Mouse (Mus musculus): ENCODE results near the gene Shank2. TPM values are rescaled to one million over a fixed set of nuclear protein-coding genes. Genes with fewer than 3 reads are reported as not detected.

The Shank2 gene
- polyA plus RNA-seq, 1 experiment from 2014 or later = 1.0 TPM

DNA sequence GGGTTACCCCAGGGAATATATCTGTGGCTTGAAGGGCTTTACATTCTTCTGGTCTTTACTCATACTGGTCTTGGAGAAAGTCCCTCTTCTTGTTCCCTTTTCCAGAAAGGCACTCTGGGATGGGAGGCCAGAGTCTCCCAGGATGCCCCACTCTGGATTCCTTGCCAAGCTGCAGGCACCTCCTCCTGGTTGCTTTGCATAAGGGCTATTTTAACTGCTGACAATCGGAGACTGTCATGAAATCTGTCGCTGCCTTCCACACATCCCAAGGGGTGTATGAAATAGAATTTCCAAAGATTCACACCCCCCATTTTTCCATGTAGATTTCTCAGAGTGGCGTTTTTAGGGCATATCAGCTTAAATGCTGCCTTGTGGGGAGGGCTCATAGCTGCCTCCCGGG is 249.1 kb downstream of the Shank2 start:
- no peak for ATAC-seq (replicated peaks; ENCODE audit: low FRiP score)
- 59% methylated on average over 4 of the region's 4 CpGs for WGBS
- no peaks in the 10 kb centered on the region for H3K36me3 ChIP-seq (ENCODE audit: control insufficient read depth, insufficient read depth, low read length)

DNA sequence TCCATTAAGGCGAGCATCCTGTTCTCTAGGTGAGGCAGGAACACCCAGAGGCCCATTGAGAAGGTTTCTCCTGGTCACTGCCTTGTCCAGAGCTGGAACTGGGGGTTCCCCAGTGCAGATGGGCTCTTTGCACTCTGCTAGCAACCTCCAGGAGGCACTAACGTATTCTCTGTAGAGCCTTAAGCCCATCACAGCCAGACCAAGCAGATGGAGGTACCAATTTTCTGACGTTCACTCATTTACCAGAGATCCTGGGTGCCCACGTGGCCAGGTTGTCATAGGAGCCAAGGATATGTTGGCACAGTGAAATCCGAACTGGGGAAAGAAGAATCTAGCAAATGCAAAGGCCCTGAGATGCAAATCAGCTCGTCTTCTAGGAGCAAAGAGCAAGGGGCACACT is 249.5 kb downstream of the Shank2 start:
- Histone ChIP-seq H3K4me1 (replicated peaks; ENCODE audit: control insufficient read depth, insufficient read depth, low read length) (no peaks in the 10 kb centered on the region; the same call in 1 of the 2 replicates), H3K9me3 (ENCODE audit: control insufficient read depth, low read length) (no peaks in the 10 kb centered on the region), H3K4me3 (ENCODE audit: low read depth, low read length) (no peak overlapping the region), H3K27ac (ENCODE audit: low read depth, low read length) (no peak overlapping the region), H3K4me2 (no peak overlapping the region), H3K27me3 (replicated peaks; ENCODE audit: control insufficient read depth, insufficient read depth, low read length) (no peaks in the 10 kb centered on the region), H3K36me3 (ENCODE audit: control insufficient read depth, insufficient read depth, low read length) (no peaks in the 10 kb centered on the region), H3K9ac (ENCODE audit: low read depth, low read length) (no peak overlapping the region)
- ATAC-seq (replicated peaks; ENCODE audit: low FRiP score) (no peak), DNase-seq (ENCODE audit: low spot score) (no peak)
- WGBS = 48% methylated on average over 6 of the region's 6 CpGs

More for the DNA sequence above, 249.1 kb downstream of the Shank2 start:
- no peak overlapping the region for H3K4me3 ChIP-seq (ENCODE audit: low read depth, low read length)
- H3K4me2 ChIP-seq = no peak overlapping the region
- no peaks in the 10 kb centered on the region for H3K9me3 ChIP-seq (ENCODE audit: control insufficient read depth, low read length)
- DNase-seq (ENCODE audit: low spot score) = no peak
- H3K27me3 ChIP-seq (replicated peaks; ENCODE audit: control insufficient read depth, insufficient read depth, low read length) = no peaks in the 10 kb centered on the region
- H3K9ac ChIP-seq (ENCODE audit: low read depth, low read length) = no peak overlapping the region
- no peaks in the 10 kb centered on the region; the same call in 1 of the 2 replicates for H3K4me1 ChIP-seq (replicated peaks; ENCODE audit: control insufficient read depth, insufficient read depth, low read length)
- no peak overlapping the region for H3K27ac ChIP-seq (ENCODE audit: low read depth, low read length)

DNA sequence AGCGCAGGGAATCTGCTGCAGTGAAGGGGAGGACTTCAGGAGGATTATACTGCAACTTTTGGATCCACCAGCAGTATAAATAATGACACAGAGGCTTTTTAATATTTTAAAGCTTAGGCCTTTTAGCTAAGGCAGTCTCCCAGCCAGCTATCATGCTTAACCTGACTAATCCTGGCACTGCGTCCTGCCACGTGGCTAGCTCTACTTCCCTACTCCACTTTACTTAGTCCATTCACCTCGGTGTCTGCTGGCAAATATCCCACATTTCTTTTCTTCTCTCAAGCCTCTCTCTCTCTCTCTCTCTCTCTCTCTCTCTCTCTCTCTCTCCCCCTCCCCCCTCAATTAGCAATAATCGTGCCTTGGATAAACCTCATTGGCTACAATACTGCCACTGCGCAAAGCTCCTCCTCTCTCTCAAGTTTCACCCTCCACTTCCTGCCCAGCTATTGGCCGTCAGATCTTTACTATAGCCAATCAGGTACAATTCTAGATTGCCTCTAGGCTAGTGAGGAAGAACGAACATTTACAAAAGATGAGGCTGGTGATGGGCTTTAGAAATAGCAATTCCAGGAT is 253.0 kb downstream of the Shank2 start:
- no peak overlapping the region for H3K9ac ChIP-seq (ENCODE audit: low read depth, low read length)
- H3K9me3 ChIP-seq (ENCODE audit: control insufficient read depth, low read length) = no peaks in the 10 kb centered on the region
- DNase-seq (ENCODE audit: low spot score) (no peak), ATAC-seq (replicated peaks; ENCODE audit: low FRiP score) (no peak)
- no peaks in the 10 kb centered on the region for H3K27me3 ChIP-seq (replicated peaks; ENCODE audit: control insufficient read depth, insufficient read depth, low read length)
- no peak overlapping the region for H3K27ac ChIP-seq (ENCODE audit: low read depth, low read length)
- no peaks in the 10 kb centered on the region for H3K36me3 ChIP-seq (ENCODE audit: control insufficient read depth, insufficient read depth, low read length)
- WGBS = 40% methylated on average over 8 of the region's 8 CpGs
- no peak overlapping the region for H3K4me2 ChIP-seq
- no peak overlapping the region for H3K4me3 ChIP-seq (ENCODE audit: low read depth, low read length)
- H3K4me1 ChIP-seq (replicated peaks; ENCODE audit: control insufficient read depth, insufficient read depth, low read length) = no peaks in the 10 kb centered on the region; the same call in 1 of the 2 replicates

DNA sequence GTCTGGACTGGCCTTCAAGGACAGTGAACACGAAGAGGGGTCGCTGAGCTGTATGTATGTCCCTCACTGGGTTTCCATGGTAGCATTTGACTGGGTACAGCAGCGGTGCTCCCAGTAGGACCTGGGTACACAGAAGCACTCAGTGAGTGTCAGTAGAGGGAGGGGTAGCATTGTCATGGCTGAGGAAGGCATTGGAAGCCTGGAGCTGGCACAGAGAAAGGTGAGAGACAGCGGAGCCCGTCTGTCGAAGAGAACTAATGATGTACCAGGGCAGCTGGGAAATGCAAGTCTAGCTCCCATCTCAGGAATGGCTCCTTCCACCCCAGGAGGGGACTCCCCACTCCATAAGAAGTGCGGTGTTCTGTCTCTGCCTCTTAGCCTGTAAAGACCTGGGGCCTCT is 256.1 kb downstream of the Shank2 start:
- no peaks in the 10 kb centered on the region; the same call in 1 of the 2 replicates for H3K4me1 ChIP-seq (replicated peaks; ENCODE audit: control insufficient read depth, insufficient read depth, low read length)
- no peaks in the 10 kb centered on the region for H3K27me3 ChIP-seq (replicated peaks; ENCODE audit: control insufficient read depth, insufficient read depth, low read length)
- no peaks in the 10 kb centered on the region for H3K36me3 ChIP-seq (ENCODE audit: control insufficient read depth, insufficient read depth, low read length)
- 70% methylated on average over 7 of the region's 7 CpGs for WGBS
- no peak overlapping the region for H3K27ac ChIP-seq (ENCODE audit: low read depth, low read length)
- H3K4me3 ChIP-seq (ENCODE audit: low read depth, low read length) = no peak overlapping the region
- no peaks in the 10 kb centered on the region for H3K9me3 ChIP-seq (ENCODE audit: control insufficient read depth, low read length)
- DNase-seq (ENCODE audit: low spot score) = no peak
- H3K4me2 ChIP-seq = no peak overlapping the region
- ATAC-seq (replicated peaks; ENCODE audit: low FRiP score) = no peak
- no peak overlapping the region for H3K9ac ChIP-seq (ENCODE audit: low read depth, low read length)

DNA sequence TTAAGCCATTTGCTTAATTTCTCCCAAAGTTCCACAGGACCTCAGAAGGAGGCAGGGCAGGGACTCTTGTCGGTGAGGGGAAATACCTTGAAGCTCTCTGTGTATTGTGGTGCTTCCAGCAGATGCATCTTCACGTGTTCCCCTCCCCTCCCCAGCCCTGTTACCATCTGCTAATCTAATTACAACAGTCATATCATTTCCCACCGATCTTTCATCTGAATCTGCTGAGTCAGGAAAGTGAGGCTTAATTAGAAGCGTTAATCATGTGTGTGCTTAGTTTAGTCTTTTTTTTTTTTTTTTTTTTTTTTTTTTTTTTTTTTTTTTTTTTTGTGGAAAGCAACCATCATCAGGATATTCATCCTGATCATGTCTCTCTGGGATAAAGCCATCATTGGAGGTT is 256.6 kb downstream of the Shank2 start:
- no peaks in the 10 kb centered on the region for H3K36me3 ChIP-seq (ENCODE audit: control insufficient read depth, insufficient read depth, low read length)
- ATAC-seq (replicated peaks; ENCODE audit: low FRiP score) = no peak
- H3K9me3 ChIP-seq (ENCODE audit: control insufficient read depth, low read length) = no peaks in the 10 kb centered on the region

DNA sequence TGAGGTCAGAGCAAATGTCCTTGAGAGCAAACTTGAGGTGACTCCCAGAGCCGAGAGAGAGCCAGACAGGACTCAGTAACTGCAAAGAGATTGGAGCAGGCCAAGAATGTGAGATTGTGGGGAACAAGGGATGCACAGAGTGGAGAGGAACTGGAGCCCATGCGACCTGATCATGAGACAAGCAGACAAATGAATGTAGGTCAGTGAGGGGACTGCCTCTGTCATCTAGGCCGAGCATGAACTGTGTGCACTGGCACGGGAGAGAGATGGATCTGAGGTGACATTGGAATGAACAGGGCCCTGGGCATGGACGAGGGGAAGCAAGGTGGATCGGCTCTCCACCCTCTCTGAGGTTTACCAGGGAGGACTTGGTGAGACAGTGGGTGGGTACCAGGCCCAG is 260.9 kb downstream of the Shank2 start:
- no peak overlapping the region for H3K4me2 ChIP-seq
- H3K36me3 ChIP-seq (ENCODE audit: control insufficient read depth, insufficient read depth, low read length) = no peaks in the 10 kb centered on the region
- no peak overlapping the region for H3K4me3 ChIP-seq (ENCODE audit: low read depth, low read length)
- H3K9ac ChIP-seq (ENCODE audit: low read depth, low read length) = no peak overlapping the region
- H3K27me3 ChIP-seq (replicated peaks; ENCODE audit: control insufficient read depth, insufficient read depth, low read length) = no peaks in the 10 kb centered on the region
- WGBS = 61% methylated on average over 6 of the region's 6 CpGs
- H3K4me1 ChIP-seq (replicated peaks; ENCODE audit: control insufficient read depth, insufficient read depth, low read length) = no peaks in the 10 kb centered on the region
- ATAC-seq (replicated peaks; ENCODE audit: low FRiP score) (no peak), DNase-seq (ENCODE audit: low spot score) (no peak)
- no peaks in the 10 kb centered on the region for H3K9me3 ChIP-seq (ENCODE audit: control insufficient read depth, low read length)
- H3K27ac ChIP-seq (ENCODE audit: low read depth, low read length) = no peak overlapping the region

More for the DNA sequence above, 256.6 kb downstream of the Shank2 start:
- H3K4me3 ChIP-seq (ENCODE audit: low read depth, low read length) = no peak overlapping the region
- DNase-seq (ENCODE audit: low spot score) = no peak
- H3K27ac ChIP-seq (ENCODE audit: low read depth, low read length) = no peak overlapping the region
- no peak overlapping the region for H3K9ac ChIP-seq (ENCODE audit: low read depth, low read length)
- H3K4me1 ChIP-seq (replicated peaks; ENCODE audit: control insufficient read depth, insufficient read depth, low read length) = no peaks in the 10 kb centered on the region; the same call in 1 of the 2 replicates
- no peak overlapping the region for H3K4me2 ChIP-seq
- no peaks in the 10 kb centered on the region for H3K27me3 ChIP-seq (replicated peaks; ENCODE audit: control insufficient read depth, insufficient read depth, low read length)
- WGBS = 54% methylated on average over 4 of the region's 4 CpGs

DNA sequence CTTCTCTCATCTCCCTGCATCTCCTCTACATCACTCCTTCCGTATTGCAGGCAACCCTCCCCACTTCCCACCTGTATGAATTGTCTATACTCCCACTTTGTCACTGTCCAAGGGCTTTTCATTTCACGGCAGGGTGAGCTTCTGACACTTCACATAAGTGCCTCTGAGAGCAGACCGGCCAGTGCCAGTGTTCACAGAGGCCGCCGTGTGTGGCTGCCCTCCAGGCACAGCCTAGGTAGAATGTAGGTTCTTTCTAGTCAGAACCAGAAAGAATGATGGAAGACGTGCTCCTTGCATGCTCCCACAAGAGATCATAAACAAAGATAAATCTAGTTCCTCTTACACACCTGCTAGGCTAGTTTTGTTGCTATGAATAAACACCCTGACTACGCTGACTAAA is 265.0 kb downstream of the Shank2 start:
- ATAC-seq (replicated peaks; ENCODE audit: low FRiP score) = no peak
- H3K36me3 ChIP-seq (ENCODE audit: control insufficient read depth, insufficient read depth, low read length) = no peaks in the 10 kb centered on the region
- DNase-seq (ENCODE audit: low spot score) = no peak
- H3K9me3 ChIP-seq (ENCODE audit: control insufficient read depth, low read length) = no peaks in the 10 kb centered on the region
- no peak overlapping the region for H3K4me2 ChIP-seq
- no peak overlapping the region for H3K27ac ChIP-seq (ENCODE audit: low read depth, low read length)
- 70% methylated on average over 7 of the region's 7 CpGs for WGBS
- H3K27me3 ChIP-seq (replicated peaks; ENCODE audit: control insufficient read depth, insufficient read depth, low read length) = no peaks in the 10 kb centered on the region
- no peak overlapping the region for H3K9ac ChIP-seq (ENCODE audit: low read depth, low read length)
- no peak overlapping the region for H3K4me3 ChIP-seq (ENCODE audit: low read depth, low read length)
- H3K4me1 ChIP-seq (replicated peaks; ENCODE audit: control insufficient read depth, insufficient read depth, low read length) = no peaks in the 10 kb centered on the region

DNA sequence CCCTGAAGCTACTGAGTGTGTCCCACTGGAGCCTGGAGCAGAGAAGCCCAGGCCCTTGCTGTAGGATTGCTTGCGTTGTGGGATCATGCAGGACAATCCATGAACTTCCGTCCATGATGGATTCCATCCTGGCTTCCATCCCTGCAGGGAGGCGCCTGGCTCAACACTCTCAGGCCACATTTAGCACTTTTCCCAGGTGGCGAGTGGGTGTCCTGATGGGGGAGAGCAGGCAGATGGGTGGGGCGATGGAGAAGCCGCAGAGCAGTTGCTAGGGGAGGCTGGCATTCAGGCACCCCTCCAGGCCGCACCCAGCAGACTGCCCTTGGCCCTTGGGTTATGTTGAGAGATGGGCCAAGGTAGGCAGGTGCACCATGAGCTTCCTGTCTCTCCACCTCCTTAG is 266.6 kb downstream of the Shank2 start:
- Histone ChIP-seq H3K4me2 (no peak overlapping the region), H3K4me3 (ENCODE audit: low read depth, low read length) (no peak overlapping the region), H3K9ac (ENCODE audit: low read depth, low read length) (no peak overlapping the region), H3K36me3 (ENCODE audit: control insufficient read depth, insufficient read depth, low read length) (no peaks in the 10 kb centered on the region), H3K9me3 (ENCODE audit: control insufficient read depth, low read length) (no peaks in the 10 kb centered on the region), H3K4me1 (replicated peaks; ENCODE audit: control insufficient read depth, insufficient read depth, low read length) (no peaks in the 10 kb centered on the region), H3K27me3 (replicated peaks; ENCODE audit: control insufficient read depth, insufficient read depth, low read length) (no peaks in the 10 kb centered on the region), H3K27ac (ENCODE audit: low read depth, low read length) (no peak overlapping the region)
- WGBS = 74% methylated on average over 7 of the region's 7 CpGs
- ATAC-seq (replicated peaks; ENCODE audit: low FRiP score) (no peak), DNase-seq (ENCODE audit: low spot score) (no peak)

DNA sequence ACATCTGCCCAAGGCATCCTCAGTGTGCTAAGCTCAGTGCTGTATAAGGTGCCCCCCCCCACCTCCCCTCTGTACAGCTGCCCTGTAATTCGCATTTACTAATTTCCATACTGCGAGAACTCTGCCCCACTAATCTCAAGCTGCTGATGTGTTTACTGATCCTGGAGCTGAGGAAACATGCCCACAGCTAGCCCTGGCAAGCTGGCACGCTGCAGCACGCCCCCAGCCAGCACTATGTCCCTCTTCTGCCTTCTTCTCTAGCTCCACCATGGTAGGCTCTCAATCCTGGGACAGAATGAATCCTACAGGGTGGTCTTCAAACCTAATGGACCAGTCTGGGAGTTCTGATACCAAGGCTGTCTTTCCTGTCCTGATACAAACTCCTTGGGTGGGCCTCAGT is 267.1 kb downstream of the Shank2 start:
- no peak overlapping the region for H3K9ac ChIP-seq (ENCODE audit: low read depth, low read length)
- WGBS = 82% methylated on average over 4 of the region's 4 CpGs
- no peak for DNase-seq (ENCODE audit: low spot score)
- no peaks in the 10 kb centered on the region for H3K4me1 ChIP-seq (replicated peaks; ENCODE audit: control insufficient read depth, insufficient read depth, low read length)
- no peaks in the 10 kb centered on the region for H3K9me3 ChIP-seq (ENCODE audit: control insufficient read depth, low read length)
- H3K4me2 ChIP-seq = no peak overlapping the region
- no peak for ATAC-seq (replicated peaks; ENCODE audit: low FRiP score)
- H3K27ac ChIP-seq (ENCODE audit: low read depth, low read length) = no peak overlapping the region
- H3K27me3 ChIP-seq (replicated peaks; ENCODE audit: control insufficient read depth, insufficient read depth, low read length) = no peaks in the 10 kb centered on the region
- H3K4me3 ChIP-seq (ENCODE audit: low read depth, low read length) = no peak overlapping the region
- no peaks in the 10 kb centered on the region for H3K36me3 ChIP-seq (ENCODE audit: control insufficient read depth, insufficient read depth, low read length)
